Mouse (Mus musculus) bone marrow, adult 2 months (tissue): ENCODE measurements around the gene Spats1.

Source experiments
- CTCF ChIP-seq: fragments of 200-500 bp; IDR thresholded peaks from 2 replicates; pipeline ENCODE4 v1.5.1; 2011; ENCODE audit warnings: low read length, control low read depth; ENCODE audit not compliant: control insufficient read depth, insufficient read depth
- POLR2A ChIP-seq: fragments of 200-500 bp; IDR thresholded peaks from 2 replicates; pipeline ENCODE4 v1.6.1; 2011; ENCODE audit warnings: low read depth, mild to moderate bottlenecking, control low read depth, low read length, borderline replicate concordance; ENCODE audit not compliant: control insufficient read depth

GRCm38 (mm10) chr17:45517135-45517534 is 41.9 kb upstream of the Spats1 start:
- TF ChIP-seq CTCF, result no peak
- TF ChIP-seq POLR2A, result no peak
